Mouse (Mus musculus) Muller cell, postnatal 12 days (primary cell): ENCODE measurements around the gene Brd4.

Experiments
- DNase-seq: peaks from one replicate; pipeline ENCODE4 v3.0.0-alpha.2; 2015; ENCODE audit errors: inconsistent ontology term

Brd4 gene

DNA sequence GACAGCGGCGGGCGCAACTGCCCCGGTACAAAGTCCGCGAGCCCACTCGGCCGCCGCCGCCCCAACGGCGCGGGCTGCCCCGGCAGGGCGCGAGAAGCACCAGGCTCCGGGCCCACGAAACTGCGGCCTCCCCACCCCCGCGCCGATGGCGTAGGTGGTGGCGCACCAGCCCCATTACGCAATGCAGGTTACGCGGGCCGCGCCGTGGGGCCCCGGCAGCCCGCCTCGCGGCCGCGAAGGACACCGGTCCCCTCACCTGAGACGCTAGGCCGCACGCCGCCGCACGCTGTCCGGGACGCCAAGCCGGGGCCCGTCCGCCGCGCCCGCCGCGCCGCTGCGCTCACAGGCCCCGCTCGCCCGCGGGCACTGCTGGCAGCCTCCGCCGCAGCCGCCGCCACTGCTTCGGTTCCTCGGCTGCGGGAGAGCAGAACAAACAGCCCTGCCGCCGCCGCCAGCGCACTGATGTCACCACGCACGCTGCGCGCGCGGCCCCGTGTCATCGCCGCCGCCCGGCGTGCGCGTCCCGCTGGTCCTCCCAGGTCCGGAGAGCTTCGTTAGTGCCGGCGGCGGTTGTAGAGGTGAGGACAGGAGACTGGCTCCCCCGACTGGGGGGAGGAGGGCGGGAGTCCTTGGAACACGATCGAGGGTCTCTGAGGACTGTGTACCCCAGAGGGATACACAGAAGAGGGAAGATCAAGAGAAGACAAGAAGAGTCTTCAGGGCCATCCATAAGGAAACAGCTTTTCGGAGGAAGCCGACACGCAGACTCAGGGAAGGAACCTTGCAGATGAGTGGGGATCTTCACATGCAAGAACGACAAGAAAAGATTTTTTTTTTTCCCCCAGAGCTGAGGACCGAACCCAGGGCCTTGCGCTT is at the start of gene Brd4:
Brd4 (minus strand) TSS at position 461 of the 876 bp plus-strand sequence.
- DNase-seq: peak; percentile 93

DNA sequence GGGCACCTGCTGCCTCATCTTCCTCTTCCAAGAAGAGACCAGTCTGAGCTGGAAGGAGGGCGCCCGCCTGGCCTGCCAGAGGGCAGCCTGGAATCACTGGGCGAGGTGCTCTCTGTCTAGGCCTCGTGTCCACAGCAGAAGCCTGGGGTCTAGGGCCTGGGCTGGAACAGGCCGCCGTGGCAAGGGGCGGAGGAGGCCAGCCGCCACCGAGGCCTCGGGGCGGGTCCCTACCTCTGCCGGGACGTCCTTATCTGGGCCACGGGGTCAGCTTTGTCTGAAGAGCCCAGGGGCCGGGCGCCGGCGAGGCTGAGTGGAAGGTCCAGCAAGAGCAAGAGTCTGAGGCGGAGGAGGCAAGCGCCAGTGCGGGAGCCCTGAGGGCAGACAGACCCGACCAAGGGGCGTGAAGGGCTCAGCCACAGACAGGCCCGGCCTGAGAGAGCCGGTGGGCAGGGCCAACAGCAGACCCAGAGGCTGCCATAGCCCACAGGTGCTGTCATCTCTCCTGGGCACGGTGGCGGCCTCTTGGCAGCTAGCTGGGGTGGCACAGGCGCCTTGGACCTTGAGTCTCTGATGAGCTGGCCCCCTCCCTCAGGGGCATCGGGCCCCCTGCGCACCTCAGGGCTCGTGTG is 49.3 kb upstream of the Brd4 start:
- no peak for DNase-seq

GRCm38 (mm10) chr17:32327501-32327900 is 43.0 kb upstream of the Brd4 start:
- no peak for DNase-seq

- no peak for DNase-seq
Observed at GRCm38 (mm10) chr17:32322809-32323208, 38.3 kb upstream of the Brd4 start.

- DNase-seq: no peak
Observed at GRCm38 (mm10) chr17:32321836-32322235, 37.3 kb upstream of the Brd4 start.

DNA sequence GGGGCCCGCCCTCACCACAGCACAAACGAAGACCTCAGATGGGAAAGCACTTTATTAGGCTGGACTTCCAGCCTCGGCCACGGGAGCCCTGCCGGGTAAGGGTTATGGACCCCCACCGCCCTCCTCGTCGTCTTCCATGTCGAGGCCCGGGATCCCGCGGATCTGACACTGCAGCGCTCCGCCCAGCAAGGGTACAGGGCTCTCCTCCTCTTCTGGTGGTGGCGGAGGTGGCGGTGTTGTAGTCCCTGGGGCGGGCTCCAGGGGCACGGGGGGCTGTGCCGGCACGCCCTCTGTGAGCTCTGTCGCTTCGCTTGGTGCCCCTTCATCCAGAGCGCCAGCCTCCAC is 36.8 kb upstream of the Brd4 start:
- DNase-seq: no peak

DNA sequence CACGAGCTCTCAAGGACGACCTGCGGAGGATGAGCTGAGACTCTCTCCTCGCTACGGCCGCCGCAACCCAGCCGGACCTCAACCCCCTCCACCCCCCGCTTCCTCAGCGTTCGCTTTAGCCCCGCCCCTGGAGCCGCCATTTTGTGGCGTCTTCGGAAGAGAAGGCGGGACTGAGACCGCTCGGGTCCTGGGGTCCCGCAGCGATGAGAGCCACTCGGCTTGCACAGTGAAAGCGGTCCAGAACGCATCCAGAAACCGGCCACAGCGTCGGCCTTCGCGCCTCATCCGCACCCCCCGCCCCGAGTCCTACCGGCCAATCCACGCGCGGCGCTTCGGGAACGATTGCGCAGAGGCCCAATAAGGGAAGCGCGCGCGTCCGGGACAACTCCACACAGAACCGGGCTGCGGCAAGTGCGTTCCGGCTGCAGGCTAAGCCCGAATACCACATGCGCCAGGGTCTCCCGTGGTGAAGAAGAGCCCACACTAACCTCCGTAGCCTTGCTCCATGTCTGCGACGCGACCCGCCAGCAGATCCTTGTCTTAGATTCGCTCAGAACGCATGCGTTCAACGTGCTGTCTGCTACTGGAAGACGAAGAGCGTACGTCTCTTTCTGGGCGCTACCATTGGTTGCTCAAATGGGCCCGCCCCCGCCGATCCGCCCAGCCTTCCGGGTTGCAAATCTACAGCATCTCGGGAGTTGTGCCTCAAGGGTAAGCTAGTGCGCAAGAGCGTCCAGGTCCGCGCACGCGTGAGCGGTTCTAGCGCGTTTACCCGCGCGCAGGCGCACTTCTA is 36.3 kb upstream of the Brd4 start, which contains the start of gene Akap8:
Akap8 (minus strand) TSS at position 642 of the 793 bp plus-strand sequence.
- DNase-seq: peak; percentile 100

GRCm38 (mm10) chr17:32319950-32320349 is 35.4 kb upstream of the Brd4 start:
- no peak for DNase-seq

GRCm38 (mm10) chr17:32317708-32318107 is 33.2 kb upstream of the Brd4 start:
- DNase-seq: no peak

DNA sequence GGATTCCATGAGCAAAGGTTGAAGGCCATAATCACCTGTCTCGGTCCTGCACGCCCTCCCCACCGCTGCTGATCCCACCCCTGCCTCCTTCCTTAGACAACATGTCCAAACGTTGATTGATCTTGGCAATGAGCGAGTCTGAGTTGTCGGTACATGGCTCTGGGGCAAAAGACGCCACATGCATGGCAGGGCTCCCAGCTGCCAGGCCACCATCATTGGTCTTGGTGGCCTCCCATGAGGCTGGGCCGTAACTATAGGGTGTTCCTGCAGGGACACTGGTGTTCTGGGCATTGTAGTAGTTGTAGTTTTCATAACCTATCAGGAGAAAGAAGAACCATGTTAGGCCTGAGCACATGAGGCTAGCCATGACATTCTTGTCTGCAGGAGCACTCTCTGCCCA is 32.5 kb upstream of the Brd4 start:
- no peak for DNase-seq

- no peak for DNase-seq
Observed at GRCm38 (mm10) chr17:32315560-32315959, 31.0 kb upstream of the Brd4 start.

GRCm38 (mm10) chr17:32313892-32314291 is 29.4 kb upstream of the Brd4 start:
- no peak for DNase-seq

DNA sequence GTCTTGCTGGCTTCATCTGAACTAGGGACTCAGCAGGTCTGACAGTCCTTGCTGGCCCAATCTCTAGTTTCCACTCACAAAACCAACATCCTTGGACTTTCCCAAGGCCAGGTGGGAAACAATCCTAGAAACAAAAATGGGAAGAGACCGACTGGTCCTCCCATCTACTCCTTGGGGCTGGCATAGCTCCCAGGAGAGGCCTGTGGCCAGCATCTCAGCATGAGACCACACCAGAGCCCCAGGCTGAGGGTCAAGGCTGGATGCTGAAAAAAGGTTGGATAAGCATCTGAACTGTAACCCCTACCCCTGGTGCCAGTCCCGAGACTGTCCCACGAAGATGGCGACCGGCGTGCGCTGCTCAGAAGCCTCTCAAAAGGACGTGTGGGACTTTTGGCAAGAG is 28.3 kb upstream of the Brd4 start:
- DNase-seq: no peak

GRCm38 (mm10) chr17:32307963-32308362 is 23.4 kb upstream of the Brd4 start:
- no peak for DNase-seq

DNA sequence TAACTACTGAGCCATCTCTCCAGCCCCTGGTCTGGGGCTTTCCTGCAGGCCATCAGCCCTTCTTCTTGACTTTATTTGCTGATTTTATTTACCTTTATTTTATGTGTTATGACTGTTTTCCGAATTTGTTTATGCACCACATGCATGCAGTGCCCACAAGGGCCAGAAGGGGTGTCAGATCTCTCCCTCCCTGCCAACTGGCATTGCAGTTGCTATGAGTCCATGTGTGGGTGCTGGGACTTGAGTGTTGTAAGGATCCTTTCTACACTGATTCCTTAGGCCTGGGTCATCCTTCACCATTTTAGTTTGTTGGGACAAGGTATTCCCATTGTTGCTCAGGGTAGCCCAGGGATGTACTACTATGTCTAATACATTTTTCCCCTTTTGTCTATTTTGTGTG is 13.6 kb upstream of the Brd4 start:
- no peak for DNase-seq

- no peak for DNase-seq
Observed at GRCm38 (mm10) chr17:32295901-32296300, 11.4 kb upstream of the Brd4 start.

- no peak for DNase-seq
Observed at GRCm38 (mm10) chr17:32295160-32295559, 10.6 kb upstream of the Brd4 start.

DNA sequence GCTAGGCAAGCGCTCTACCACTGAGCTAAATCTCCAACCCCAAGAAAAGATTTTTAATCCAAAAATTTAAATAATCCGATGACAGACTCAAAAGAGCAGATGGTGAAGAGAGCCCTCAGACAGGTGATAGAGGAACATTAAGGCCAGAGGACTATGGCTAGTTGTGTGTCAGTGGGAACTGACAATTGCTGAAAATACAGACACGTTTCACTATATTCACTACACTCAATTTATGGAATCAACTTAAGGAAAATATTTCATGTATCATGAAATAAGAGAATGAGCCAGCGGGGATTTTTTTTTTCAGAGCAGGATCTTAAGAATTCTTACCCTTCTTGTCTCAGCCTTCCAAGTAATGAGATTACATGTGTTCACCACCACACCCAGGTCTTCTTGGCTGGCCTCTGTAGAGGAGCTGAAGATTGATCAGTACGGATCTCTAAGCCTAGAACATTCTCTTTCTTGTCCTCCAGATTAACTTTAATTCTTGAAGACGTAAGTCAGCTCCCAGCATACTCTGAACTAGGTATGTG is 682 bp upstream of the Brd4 start:
- no peak for DNase-seq

- DNase-seq: peak; percentile 71
Observed at GRCm38 (mm10) chr17:32283771-32284221, 726 bp downstream of the Brd4 start.

DNA sequence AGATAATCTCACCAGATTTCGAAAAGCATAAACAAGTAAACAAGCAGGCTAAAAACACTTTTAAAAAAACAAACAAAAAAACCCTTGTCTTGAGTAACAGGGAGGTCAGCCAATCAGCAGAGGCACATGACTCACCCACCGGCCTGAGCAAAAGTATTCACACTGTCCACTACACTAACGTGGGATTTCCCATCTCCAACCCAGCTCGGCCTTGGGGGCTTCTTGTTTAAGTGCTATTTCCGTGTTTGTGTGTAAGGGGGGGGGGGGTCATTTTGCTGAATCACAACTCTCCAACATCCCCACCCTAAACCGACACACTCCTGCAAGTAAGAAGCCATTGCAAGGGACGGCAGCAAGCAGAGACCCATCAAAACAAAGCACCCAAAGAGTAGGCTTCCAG is 1.2 kb downstream of the Brd4 start:
- peak; percentile 74 for DNase-seq

DNA sequence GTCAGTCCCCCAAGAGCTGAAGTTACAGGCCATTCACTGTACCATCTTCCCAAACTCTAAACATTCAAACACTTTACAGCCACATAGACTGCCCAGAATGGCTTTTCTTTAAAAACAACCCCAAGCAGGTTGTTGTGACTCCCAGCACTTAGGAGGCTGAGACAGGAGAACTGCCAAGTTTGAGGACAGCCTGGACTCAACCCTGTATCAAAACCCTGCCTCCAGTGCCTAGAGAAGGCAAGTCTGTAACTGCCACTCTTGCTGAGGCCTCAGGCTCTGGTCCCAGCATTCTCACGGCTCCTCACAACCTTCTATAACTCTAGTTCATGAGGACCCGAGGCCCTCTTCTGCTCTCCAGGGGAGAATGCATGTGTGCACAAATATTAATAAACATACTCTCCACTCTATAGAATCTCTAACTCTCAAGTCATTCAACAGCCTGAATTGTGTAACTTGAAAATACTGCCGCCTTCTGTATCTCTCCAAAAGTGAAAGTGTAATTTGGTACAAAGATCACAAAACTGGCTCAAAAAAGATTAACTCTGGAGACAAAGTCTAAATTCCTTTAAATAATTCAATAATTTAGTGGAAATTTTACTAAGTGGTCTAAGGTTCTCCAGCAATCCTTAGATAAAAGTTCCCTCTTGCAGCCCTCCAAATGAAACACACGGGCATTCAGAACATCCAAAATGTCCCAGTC is 2.8 kb downstream of the Brd4 start:
- no peak for DNase-seq
